Mouse (Mus musculus): Measurements from ENCODE around the gene Atp2a3. TPM values are rescaled to one million over a fixed set of nuclear protein-coding genes. Genes with fewer than 3 reads are reported as not detected.

The Atp2a3 gene
- 17.9 and 24.8 TPM in 2 replicates for polyA plus RNA-seq (2015; fragmentation: Nextera tagmentation; extraction: Ambion mirVana)

GRCm38 (mm10) chr11:72961072-72961980 lies at the start of gene Atp2a3:
Atp2a3 (plus strand) TSS chr11:72961169.

GRCm38 (mm10) chr11:72998771-72999170 lies 37.8 kb downstream of the Atp2a3 start, which contains the start of gene P2rx1:
P2rx1 (plus strand) TSS chr11:72999103.

GRCm38 (mm10) chr11:73018471-73019146 lies 57.6 kb downstream of the Atp2a3 start, which contains the start of gene Camkk1:
Camkk1 (plus strand) TSS chr11:73019008.

Other genes with a start within 250 kb of the Atp2a3 start
- 5.5 and 5.9 TPM in 2 replicates for gene Cyb5d2, start 165.0 kb upstream of the Atp2a3 start, polyA plus RNA-seq (2015; fragmentation: Nextera tagmentation; extraction: Ambion mirVana)
- 8.4 and 10.3 TPM in 2 replicates for gene Zzef1, start 164.9 kb upstream of the Atp2a3 start, polyA plus RNA-seq (2015; fragmentation: Nextera tagmentation; extraction: Ambion mirVana)
- 7.6 and 10.4 TPM in 2 replicates for gene P2rx1, start 37.9 kb downstream of the Atp2a3 start, polyA plus RNA-seq (2015; fragmentation: Nextera tagmentation; extraction: Ambion mirVana)
- 1.1 and 1.9 TPM in 2 replicates for gene Camkk1, start 57.8 kb downstream of the Atp2a3 start, polyA plus RNA-seq (2015; fragmentation: Nextera tagmentation; extraction: Ambion mirVana)
- gene Ncbp3, start 86.6 kb downstream of the Atp2a3 start, polyA plus RNA-seq (2015; fragmentation: Nextera tagmentation; extraction: Ambion mirVana), result 7.1 and 7.3 TPM in 2 replicates
- 0.23 and 0.34 TPM in 2 replicates for gene Itgae, start 129.4 kb downstream of the Atp2a3 start, polyA plus RNA-seq (2015; fragmentation: Nextera tagmentation; extraction: Ambion mirVana)
- 11.8 and 12.4 TPM in 2 replicates for gene Haspin, start 177.1 kb downstream of the Atp2a3 start, polyA plus RNA-seq (2015; fragmentation: Nextera tagmentation; extraction: Ambion mirVana)
- 0.05 and 0.08 TPM in 2 replicates for gene P2rx5, start 199.3 kb downstream of the Atp2a3 start, polyA plus RNA-seq (2015; fragmentation: Nextera tagmentation; extraction: Ambion mirVana)
- gene Emc6, start 215.9 kb downstream of the Atp2a3 start, polyA plus RNA-seq (2015; fragmentation: Nextera tagmentation; extraction: Ambion mirVana), result 91.9 and 97.3 TPM in 2 replicates
- 52.5 and 61.7 TPM in 2 replicates for gene Tax1bp3, start 215.9 kb downstream of the Atp2a3 start, polyA plus RNA-seq (2015; fragmentation: Nextera tagmentation; extraction: Ambion mirVana)
- gene Ctns, start 237.9 kb downstream of the Atp2a3 start, polyA plus RNA-seq (2015; fragmentation: Nextera tagmentation; extraction: Ambion mirVana), result 8.8 and 9.9 TPM in 2 replicates
- 1.9 and 2.0 TPM in 2 replicates for gene Shpk, start 238.3 kb downstream of the Atp2a3 start, polyA plus RNA-seq (2015; fragmentation: Nextera tagmentation; extraction: Ambion mirVana)